Comparison of ENCODE assay signal across 14 mouse cellular contexts in genomic region chr6:28830306-28830705, GRCm38 (mm10). TPM values are rescaled to one million over a fixed set of nuclear protein-coding genes. Genes with fewer than 3 reads are reported as not detected.
DNase-seq lines count a peak whose midpoint lies in the region; ATAC-seq and TF ChIP-seq lines count a peak whose summit lies in the region.
"Had no signal": no experiment of that assay in that cellular context is flagged by ENCODE, and none has a peak within 500 bp of the region (broad histone marks: within the 10 kb centered on the region; RNA-seq: fewer than 3 reads in every experiment).

No protein-coding gene starts in this region.

- ATAC-seq in kidney, embryonic 15.5 days (replicated peaks; ENCODE audit: low FRiP score), result no peak
- ATAC-seq in hindbrain, embryonic 15.5 days (ENCODE audit: low FRiP score, low read depth), result no peak
- no peak for ATAC-seq in neural tube, embryonic 14.5 days (ENCODE audit: low read depth)
- ATAC-seq: intestine, embryonic 16.5 days had no signal

- no peak for TF ChIP-seq POLR2A in cortical plate, adult 2 months (IDR thresholded peaks at IDR 0.05; ENCODE audit: extremely low read depth, insufficient read depth, low read length)
- no peak for TF ChIP-seq POLR2A in thymus, adult 2 months (IDR thresholded peaks at IDR 0.05; ENCODE audit: control insufficient read depth, extremely low read depth, insufficient read depth, low read length, poor library complexity)

- DNase-seq in kidney, postnatal 4 days, result no peak
- no peak for DNase-seq in gastrocnemius, postnatal 25 days
- DNase-seq in thymus, adult 2 months, result no peak
- DNase-seq: kidney, postnatal 25 days; lung, embryonic 14.5 days had no signal

- 0 out of 2 replicates have a peak, but pooled peaks cover 6% of the 10 kb centered on the region for H3K36me3 ChIP-seq in kidney, embryonic 15.5 days
- peaks cover 5% of the 10 kb centered on the region; the same call in 1 of the 2 replicates for H3K36me3 ChIP-seq in hindbrain, embryonic 15.5 days
- no peaks in the 10 kb centered on the region for H3K36me3 ChIP-seq in neural tube, embryonic 14.5 days (ENCODE audit: control insufficient read depth, insufficient read depth, low read length)
- no peaks in the 10 kb centered on the region for H3K36me3 ChIP-seq in thymus, adult 2 months (ENCODE audit: control insufficient read depth, insufficient read depth, low read length)
- H3K36me3 ChIP-seq: embryonic facial prominence, embryonic 13.5 days; stomach, embryonic 15.5 days had no signal

- H3K4me2 ChIP-seq in kidney, embryonic 15.5 days, result peak overlapping the region; percentile 90; the same call in 1 of the 2 replicates
- H3K4me2 ChIP-seq in hindbrain, embryonic 15.5 days, result peak overlapping the region; percentile 98
- H3K4me2 ChIP-seq in neural tube, embryonic 14.5 days (ENCODE audit: low read depth, low read length), result peak overlapping the region; percentile 92
- H3K4me2 ChIP-seq: limb, embryonic 15.5 days; lung, embryonic 14.5 days; stomach, embryonic 15.5 days had no signal

- H3K4me1 ChIP-seq in kidney, embryonic 15.5 days, result peaks cover 48% of the 10 kb centered on the region
- H3K4me1 ChIP-seq in cortical plate, adult 2 months (ENCODE audit: control insufficient read depth, insufficient read depth, low read length), result peaks cover 10% of the 10 kb centered on the region
- H3K4me1 ChIP-seq in hindbrain, embryonic 15.5 days (replicated peaks), result peaks cover 74% of the 10 kb centered on the region
- peaks cover 52% of the 10 kb centered on the region for H3K4me1 ChIP-seq in neural tube, embryonic 14.5 days (ENCODE audit: control insufficient read depth, insufficient read depth, low read length)
- peaks cover 11% of the 10 kb centered on the region for H3K4me1 ChIP-seq in thymus, adult 2 months (replicated peaks; ENCODE audit: control insufficient read depth, insufficient read depth, low read length)

- no peak overlapping the region for H3K4me3 ChIP-seq in kidney, embryonic 15.5 days (replicated peaks)
- H3K4me3 ChIP-seq in cortical plate, adult 2 months (ENCODE audit: insufficient read depth, low read length), result peak overlapping the region; percentile 79
- peak overlapping the region; percentile 84 for H3K4me3 ChIP-seq in hindbrain, embryonic 15.5 days
- H3K4me3 ChIP-seq in neural tube, embryonic 14.5 days (ENCODE audit: low read depth, low read length), result peak overlapping the region; percentile 82
- H3K4me3 ChIP-seq in thymus, adult 2 months (ENCODE audit: control insufficient read depth, insufficient read depth, low read length), result no peak overlapping the region
- H3K4me3 ChIP-seq: limb, embryonic 15.5 days; stomach, embryonic 15.5 days had no signal

- TF ChIP-seq CTCF in cortical plate, adult 2 months (IDR thresholded peaks at IDR 0.05; ENCODE audit: extremely low read depth, insufficient read depth, low read length), result no peak
- no peak for TF ChIP-seq CTCF in thymus, adult 2 months (IDR thresholded peaks at IDR 0.05; ENCODE audit: borderline replicate concordance, control insufficient read depth, extremely low read depth, insufficient read depth, low read length, poor library complexity)

- no peaks in the 10 kb centered on the region for H3K9me3 ChIP-seq in kidney, embryonic 15.5 days (replicated peaks)
- no peaks in the 10 kb centered on the region for H3K9me3 ChIP-seq in hindbrain, embryonic 15.5 days
- no peaks in the 10 kb centered on the region for H3K9me3 ChIP-seq in neural tube, embryonic 14.5 days (ENCODE audit: control insufficient read depth, low read length)
- H3K9me3 ChIP-seq: embryonic facial prominence, embryonic 13.5 days; limb, embryonic 15.5 days; stomach, embryonic 15.5 days had no signal

- H3K27me3 ChIP-seq in kidney, embryonic 15.5 days, result peaks cover 23% of the 10 kb centered on the region
- no peaks in the 10 kb centered on the region for H3K27me3 ChIP-seq in hindbrain, embryonic 15.5 days
- H3K27me3 ChIP-seq in neural tube, embryonic 14.5 days (ENCODE audit: control insufficient read depth, insufficient read depth, low read length), result peaks cover 3% of the 10 kb centered on the region; the same call in 1 of the 2 replicates
- H3K27me3 ChIP-seq in thymus, adult 2 months (ENCODE audit: control insufficient read depth, insufficient read depth, low read length), result peaks cover 8% of the 10 kb centered on the region
- H3K27me3 ChIP-seq: CH12.LX had no signal

- H3K9ac ChIP-seq in kidney, embryonic 15.5 days, result no peak overlapping the region
- H3K9ac ChIP-seq in hindbrain, embryonic 15.5 days, result no peak overlapping the region
- H3K9ac ChIP-seq in neural tube, embryonic 14.5 days (replicated peaks; ENCODE audit: low read depth, low read length), result no peak overlapping the region; the same call in 1 of the 2 replicates
- H3K9ac ChIP-seq: limb, embryonic 15.5 days; lung, embryonic 14.5 days; stomach, embryonic 15.5 days had no signal

- 89% methylated on average over 12 of the region's 12 CpGs for WGBS in kidney, embryonic 15.5 days
- 82% methylated on average over 12 of the region's 12 CpGs for whole genome bisulfite sequencing in hindbrain, embryonic 15.5 days
- 70% methylated on average over 12 of the region's 12 CpGs for WGBS in neural tube, embryonic 14.5 days
- 96% methylated on average over 12 of the region's 12 CpGs for WGBS in thymus, adult 2 months

- H3K27ac ChIP-seq in kidney, embryonic 15.5 days, result no peak overlapping the region
- H3K27ac ChIP-seq in cortical plate, adult 2 months (ENCODE audit: insufficient read depth, low read length), result no peak overlapping the region
- H3K27ac ChIP-seq in hindbrain, embryonic 15.5 days (replicated peaks), result no peak overlapping the region
- no peak overlapping the region for H3K27ac ChIP-seq in neural tube, embryonic 14.5 days (ENCODE audit: low read depth, low read length)
- no peak overlapping the region for H3K27ac ChIP-seq in thymus, adult 2 months (ENCODE audit: control insufficient read depth, insufficient read depth, low read length)
- H3K27ac ChIP-seq: embryonic facial prominence, embryonic 13.5 days; limb, embryonic 15.5 days; stomach, embryonic 15.5 days had no signal

RNA-seq across cellular contexts. Expression of gene Lrrc4, which starts 1.2 kb away (rescaled TPM):
- polyA plus RNA-seq in kidney, embryonic 15.5 days (2015; fragmentation: Nextera tagmentation; extraction: Ambion mirVana), result 1.8 and 1.9 TPM in 2 replicates
- 65.1 and 68.4 TPM in 2 replicates for polyA plus RNA-seq in cortical plate, adult 2 months (2012; rRNA removed)
- 6.8 and 7.1 TPM in 2 replicates for polyA plus RNA-seq in hindbrain, embryonic 15.5 days (2015; fragmentation: Nextera tagmentation; extraction: Ambion mirVana)
- polyA plus RNA-seq in neural tube, embryonic 14.5 days (2014; fragmentation: Nextera tagmentation; extraction: Ambion mirVana), result 9.7 and 11.5 TPM in 2 replicates
- total RNA-seq in gastrocnemius, postnatal 25 days (2021), result under 1 TPM; 0.19 to 0.49 TPM
- polyA plus RNA-seq in thymus, adult 2 months (2012; rRNA removed), result 0.48 and 0.67 TPM in 2 replicates

Comparison
In these comparisons a context has a peak if more than half of its experiments do, and no peak if none do; other contexts are left out.
1. H3K4me3 ChIP-seq: peak in cortical plate, adult 2 months (single experiment), hindbrain, embryonic 15.5 days (single experiment) and neural tube, embryonic 14.5 days (single experiment); none in kidney, embryonic 15.5 days (single experiment) and thymus, adult 2 months (single experiment).
2. Peak in every context shown above with its lines, with median percentiles within 50 percentile points of each other: H3K4me2 ChIP-seq.